Mouse (Mus musculus): Measurements from ENCODE around the gene Tmem87b.

Gene Tmem87b

DNA sequence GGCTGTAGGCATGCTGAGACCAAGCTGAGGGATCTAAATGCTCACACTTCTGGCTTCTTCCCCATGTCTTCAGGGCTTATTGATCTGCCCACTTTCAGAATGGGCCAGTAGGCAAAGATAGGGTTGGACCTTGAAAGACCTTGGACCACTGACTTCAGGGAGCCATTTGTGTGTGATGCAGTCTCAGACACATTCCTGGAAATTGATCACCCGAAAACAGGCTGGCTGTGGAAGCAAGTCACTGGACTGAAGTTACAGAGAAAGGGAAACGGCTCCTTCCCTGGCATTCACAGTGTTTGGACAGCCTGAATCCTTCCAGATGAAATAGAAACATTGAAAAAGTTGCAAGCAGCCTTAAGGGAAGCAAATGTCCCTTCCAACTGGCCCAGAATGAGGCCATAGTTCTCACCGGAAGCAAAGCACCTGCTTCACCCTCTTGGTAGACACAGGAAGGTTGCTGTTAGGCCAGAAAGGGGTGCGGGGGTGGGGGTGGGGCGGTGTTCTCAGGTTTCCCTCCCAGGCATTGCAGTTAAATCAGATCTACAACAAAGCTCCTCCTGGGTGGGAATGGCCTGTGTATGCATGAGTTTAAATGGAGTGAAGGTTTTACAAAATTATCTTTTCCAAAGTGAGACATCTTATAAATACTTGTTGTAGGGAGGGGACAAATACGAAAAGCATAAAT is 70.1 kb downstream of the Tmem87b start:
- no peak for DNase-seq (ENCODE audit: low read depth, low spot score)

DNA sequence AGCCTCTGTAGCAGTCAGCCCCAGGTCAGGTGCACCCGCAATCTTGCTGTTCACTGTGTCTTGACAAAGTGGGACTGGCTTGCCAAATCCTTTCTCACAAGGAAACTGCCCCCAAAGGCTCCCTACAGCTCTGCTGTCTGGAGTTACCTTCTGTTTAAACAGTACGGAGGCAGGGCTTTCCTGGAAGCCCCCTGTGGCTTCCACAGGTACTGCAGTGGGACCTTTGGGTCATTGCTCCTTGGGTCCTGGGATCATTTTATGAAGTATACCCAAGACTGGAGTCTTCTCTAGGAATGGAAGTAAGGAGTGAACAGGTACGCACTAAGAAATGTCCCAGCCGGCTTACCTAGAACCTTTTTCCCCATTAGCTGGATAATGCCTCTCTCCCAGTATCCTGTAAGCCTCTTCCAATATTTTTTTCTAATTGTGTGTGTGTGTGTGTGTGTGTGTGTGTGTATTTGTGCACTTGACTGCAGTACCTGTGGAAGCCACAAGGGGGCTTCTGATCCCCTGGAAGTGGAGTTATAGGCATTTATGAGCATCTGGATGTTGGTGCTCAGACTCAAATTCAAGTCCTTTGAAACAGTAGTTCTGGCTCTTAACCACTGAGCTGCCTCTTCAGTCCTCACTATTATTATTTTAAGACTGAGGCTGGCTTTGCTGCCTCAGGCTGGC is 72.9 kb downstream of the Tmem87b start:
- peak; percentile 87 for DNase-seq (ENCODE audit: low read depth, low spot score)

DNA sequence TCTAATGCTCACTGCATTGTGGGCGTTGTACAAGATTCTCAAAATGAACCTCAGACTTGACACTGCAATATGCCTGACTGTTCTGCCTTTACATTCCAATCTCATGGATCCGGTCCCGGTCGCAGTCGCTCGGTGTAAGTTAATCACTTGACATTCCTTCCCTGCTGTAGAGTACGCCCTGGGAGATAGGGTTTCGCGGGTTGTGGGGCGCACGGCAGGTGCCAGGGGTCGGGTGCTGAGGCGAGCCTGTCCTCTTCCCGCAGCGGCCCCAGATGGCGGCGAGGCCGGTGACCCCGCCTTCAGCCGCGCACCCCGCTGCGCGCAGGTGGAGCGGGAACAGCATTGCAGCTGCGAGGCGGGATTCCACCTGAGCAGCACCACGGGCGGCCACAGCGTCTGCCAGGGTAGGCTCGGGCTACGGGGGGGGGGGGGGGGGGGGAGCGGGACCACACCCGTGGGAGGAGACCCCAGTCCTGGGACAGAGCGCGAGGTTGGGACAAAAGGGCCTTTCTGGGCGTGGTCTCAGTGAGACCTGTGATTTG is 74.3 kb downstream of the Tmem87b start:
- DNase-seq (ENCODE audit: low read depth, low spot score): peak; percentile 81

DNA sequence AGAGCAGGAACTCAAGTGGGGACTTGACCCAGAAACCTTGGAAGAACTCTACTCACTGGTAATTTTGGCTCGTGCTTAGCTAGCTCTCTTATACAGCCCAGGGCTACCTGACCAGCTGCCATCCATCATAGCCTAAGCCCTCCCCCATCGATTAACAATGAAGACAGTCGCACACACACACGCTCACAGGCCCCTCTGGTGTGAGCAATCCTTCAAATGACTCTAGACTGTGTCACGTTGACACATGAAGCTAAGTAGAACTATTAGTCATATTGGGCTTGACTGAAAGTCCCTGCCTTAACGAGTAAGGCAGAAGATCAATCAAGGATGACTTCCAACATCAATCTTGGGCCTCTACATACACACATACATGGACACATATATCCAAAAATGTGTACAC is 84.9 kb downstream of the Tmem87b start:
- no peak for DNase-seq (ENCODE audit: low read depth, low spot score)

DNA sequence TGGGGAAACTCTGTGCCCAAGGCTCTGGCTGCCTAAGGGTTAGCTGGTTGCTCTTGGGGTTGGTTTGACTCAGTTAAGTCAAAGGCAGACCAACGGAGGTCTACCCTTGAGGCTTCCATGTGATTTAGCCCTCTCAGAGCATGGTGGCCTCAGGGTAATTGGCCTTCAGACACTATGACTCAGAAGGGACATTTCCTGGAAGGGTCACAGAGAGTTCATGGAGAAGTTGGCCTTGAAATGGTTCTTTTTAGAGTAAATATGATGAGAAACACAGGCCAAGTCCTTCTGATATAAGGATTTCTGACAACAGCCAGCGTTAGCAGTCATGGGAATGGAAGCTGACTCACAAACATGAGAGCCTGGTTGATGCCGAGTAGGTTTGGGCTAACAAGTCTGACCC is 85.7 kb downstream of the Tmem87b start:
- DNase-seq (ENCODE audit: low read depth, low spot score): no peak

Measured in ZHBTc4 (cell line).